Mouse (Mus musculus) E14TG2a.4 (cell line): ENCODE measurements around the gene Gys1.

Experiments
- H3K27me3 ChIP-seq: 2 replicates; pipeline ENCODE4 v1.6.1; 2014; ENCODE audit warnings: low read length, control low read depth; ENCODE audit not compliant: insufficient read depth
- H3K36me3 ChIP-seq: 2 replicates; pipeline ENCODE4 v1.6.1; 2014; ENCODE audit warnings: low read length, control low read depth; ENCODE audit not compliant: insufficient read depth
- H3K4me1 ChIP-seq: replicated peaks from 2 replicates; pipeline ENCODE4 v1.6.1; 2014; ENCODE audit warnings: low read depth, low read length, control low read depth
- H3K4me3 ChIP-seq: replicated peaks from 2 replicates; pipeline ENCODE4 v1.5.1; 2014; ENCODE audit warnings: mild to moderate bottlenecking, low read length
- H3K9me3 ChIP-seq: 2 replicates; pipeline ENCODE4 v1.6.1; 2014; ENCODE audit warnings: low read length, control low read depth
- CTCF ChIP-seq: conservative IDR thresholded peaks from 2 replicates; pipeline ENCODE4 v1.5.1; 2014; ENCODE audit warnings: low read length
- NANOG ChIP-seq: IDR thresholded peaks from 2 replicates; pipeline ENCODE4 v1.6.1; 2014; ENCODE audit warnings: borderline replicate concordance, low read length, mixed read lengths
- POU5F1 ChIP-seq: IDR thresholded peaks from 2 replicates; pipeline ENCODE4 v1.6.1; 2014; ENCODE audit warnings: low read length, borderline replicate concordance

Gys1 gene

DNA sequence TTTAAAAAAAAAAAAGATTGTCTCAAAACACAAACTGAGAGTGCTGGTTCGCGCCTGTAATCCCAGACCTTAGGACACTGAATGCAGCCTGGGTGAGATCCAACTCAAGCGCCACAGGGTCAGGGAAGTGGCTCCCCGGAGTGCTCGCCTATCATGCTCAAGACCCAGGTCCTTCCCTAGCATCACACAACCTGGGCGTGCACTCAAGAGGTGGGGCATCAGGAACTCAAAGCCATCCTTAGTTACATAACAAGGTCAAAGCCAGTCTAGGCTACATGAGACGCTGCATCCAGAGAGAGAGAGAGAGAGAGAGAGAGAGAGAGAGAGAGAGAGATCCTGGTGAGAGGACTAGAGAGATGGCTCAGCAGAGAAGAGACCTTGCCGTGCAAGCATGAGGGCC is 8.1 kb upstream of the Gys1 start:
- peaks cover 100% of the 10 kb centered on the region for H3K36me3 ChIP-seq
- TF ChIP-seq NANOG: no peak
- TF ChIP-seq POU5F1: no peak
- TF ChIP-seq CTCF: no peak
- no peaks in the 10 kb centered on the region for H3K9me3 ChIP-seq
- no peaks in the 10 kb centered on the region for H3K27me3 ChIP-seq
- H3K4me3 ChIP-seq: no peak overlapping the region
- peaks cover 98% of the 10 kb centered on the region for H3K4me1 ChIP-seq

DNA sequence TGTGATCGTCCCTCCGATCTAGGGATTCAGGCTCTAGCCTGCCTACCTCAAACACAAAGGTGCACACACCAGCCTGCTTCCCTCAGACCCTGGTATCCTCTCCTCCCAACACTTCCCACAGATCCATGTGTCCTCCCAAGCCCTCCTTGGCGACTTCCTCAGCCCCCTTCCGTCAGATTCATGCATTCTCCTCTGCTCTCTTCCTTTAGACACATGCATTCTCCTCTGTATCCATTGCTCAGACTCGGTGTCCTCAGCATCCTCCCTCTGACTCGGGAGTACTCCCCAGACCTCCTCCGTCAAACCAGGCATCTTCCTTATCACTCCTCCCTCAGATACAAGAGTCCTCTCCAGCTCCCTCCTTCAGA is 825 bp upstream of the Gys1 start:
- no peak for TF ChIP-seq NANOG
- TF ChIP-seq POU5F1: no peak
- TF ChIP-seq CTCF: no peak
- H3K27me3 ChIP-seq: no peaks in the 10 kb centered on the region
- peak overlapping the region; percentile 96 for H3K4me3 ChIP-seq
- peaks cover 51% of the 10 kb centered on the region for H3K36me3 ChIP-seq
- H3K9me3 ChIP-seq: no peaks in the 10 kb centered on the region
- H3K4me1 ChIP-seq: peaks cover 90% of the 10 kb centered on the region

DNA sequence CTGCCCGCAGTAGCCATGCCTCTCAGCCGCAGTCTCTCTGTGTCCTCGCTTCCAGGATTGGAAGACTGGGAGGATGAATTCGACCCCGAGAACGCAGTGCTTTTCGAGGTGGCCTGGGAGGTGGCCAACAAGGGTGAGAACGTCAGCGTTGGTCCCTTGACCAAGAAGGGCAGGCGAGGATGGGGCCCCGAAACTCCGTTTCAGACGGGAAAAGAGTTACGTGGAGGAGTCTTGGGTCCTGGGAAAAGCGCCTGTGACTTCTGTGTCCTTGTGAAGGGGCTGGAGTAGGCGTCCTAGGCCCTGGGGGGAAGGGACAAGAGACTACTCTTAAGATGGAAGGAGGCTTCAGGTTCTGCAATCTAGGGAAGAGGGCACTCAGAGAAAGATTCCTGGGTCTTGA is 394 bp downstream of the Gys1 start:
- peaks cover 38% of the 10 kb centered on the region for H3K36me3 ChIP-seq
- no peaks in the 10 kb centered on the region for H3K9me3 ChIP-seq
- no peaks in the 10 kb centered on the region for H3K27me3 ChIP-seq
- H3K4me3 ChIP-seq: peak overlapping the region; percentile 82
- H3K4me1 ChIP-seq: peaks cover 89% of the 10 kb centered on the region
- TF ChIP-seq POU5F1: no peak
- TF ChIP-seq CTCF: no peak
- no peak for TF ChIP-seq NANOG

DNA sequence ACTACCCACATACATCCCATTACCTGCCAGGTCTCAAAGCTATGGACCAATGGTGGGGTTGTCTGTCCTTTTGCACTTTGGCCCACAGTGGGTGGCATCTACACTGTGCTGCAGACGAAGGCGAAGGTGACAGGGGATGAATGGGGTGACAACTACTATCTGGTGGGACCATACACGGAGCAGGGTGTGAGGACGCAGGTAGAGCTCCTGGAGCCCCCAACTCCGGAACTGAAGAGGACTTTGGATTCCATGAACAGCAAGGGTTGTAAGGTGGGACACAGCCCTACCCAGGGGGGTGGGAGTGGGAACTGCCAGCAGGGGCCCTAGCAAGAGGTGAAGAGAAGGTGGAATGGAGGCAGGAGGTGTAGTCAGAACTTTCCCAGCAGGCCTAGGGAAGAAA is 1.8 kb downstream of the Gys1 start:
- Histone ChIP-seq H3K9me3 (no peaks in the 10 kb centered on the region), H3K4me3 (peak overlapping the region; percentile 80; the same call in 1 of the 2 replicates), H3K4me1 (peaks cover 82% of the 10 kb centered on the region), H3K27me3 (no peaks in the 10 kb centered on the region), H3K36me3 (peaks cover 25% of the 10 kb centered on the region)
- TF ChIP-seq POU5F1: no peak
- TF ChIP-seq NANOG: no peak
- no peak for TF ChIP-seq CTCF

DNA sequence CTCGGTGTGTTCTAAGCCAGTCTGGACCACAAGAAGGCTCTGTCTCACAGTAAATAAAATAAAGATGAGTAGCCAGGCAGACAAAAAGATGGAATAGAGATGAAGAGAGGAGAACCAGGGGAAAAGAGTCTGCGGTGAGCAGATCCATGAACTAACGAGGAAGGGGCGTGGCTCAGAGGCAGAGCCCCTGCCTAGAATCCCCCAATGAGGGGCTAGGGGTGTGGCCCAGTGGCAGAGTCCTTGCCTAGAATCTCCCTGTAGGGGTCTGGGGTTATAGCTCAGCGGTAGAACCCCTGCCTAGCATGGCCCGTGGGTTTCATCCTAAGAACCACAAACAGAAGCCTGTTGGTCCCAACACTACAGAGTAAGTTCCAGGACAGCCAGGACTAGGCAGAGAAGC is 2.4 kb downstream of the Gys1 start:
- H3K36me3 ChIP-seq: peaks cover 23% of the 10 kb centered on the region
- TF ChIP-seq POU5F1: no peak
- no peak for TF ChIP-seq CTCF
- TF ChIP-seq NANOG: no peak
- peak overlapping the region; percentile 80 for H3K4me3 ChIP-seq
- peaks cover 80% of the 10 kb centered on the region for H3K4me1 ChIP-seq
- no peaks in the 10 kb centered on the region for H3K27me3 ChIP-seq
- no peaks in the 10 kb centered on the region for H3K9me3 ChIP-seq

DNA sequence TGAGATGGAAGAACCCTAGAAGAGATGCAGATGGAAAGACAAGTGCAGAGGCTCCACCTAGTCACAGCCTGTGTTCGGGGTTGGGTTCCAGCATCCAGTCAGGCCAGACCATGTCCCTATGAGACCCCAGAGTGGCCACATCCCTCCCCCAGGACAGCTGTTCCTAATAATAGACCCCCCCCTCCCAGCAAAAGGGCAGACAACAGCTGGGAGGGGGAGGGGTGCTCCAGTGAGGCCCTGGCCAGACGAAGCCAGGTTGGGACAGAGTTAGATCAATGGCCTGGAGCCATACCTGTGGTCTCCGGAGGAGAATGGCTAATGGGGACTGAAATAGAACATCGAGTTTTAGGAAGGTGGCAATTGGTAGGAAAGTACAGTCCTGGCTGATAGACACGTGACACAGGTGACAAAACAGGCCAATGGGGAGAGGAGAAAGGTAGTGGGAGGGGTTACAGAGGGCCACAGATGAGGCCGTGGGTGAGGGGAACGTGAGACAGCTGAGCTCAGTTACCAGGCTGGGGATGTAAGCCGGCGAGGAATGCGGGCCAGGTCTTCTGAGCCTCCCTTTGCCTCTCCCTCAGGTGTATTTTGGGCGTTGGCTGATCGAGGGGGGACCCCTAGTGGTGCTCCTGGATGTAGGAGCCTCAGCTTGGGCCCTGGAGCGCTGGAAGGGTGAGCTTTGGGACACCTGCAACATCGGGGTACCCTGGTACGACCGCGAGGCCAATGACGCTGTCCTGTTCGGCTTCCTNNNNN is 3.1 kb downstream of the Gys1 start, which contains the start of gene Ruvbl2:
TSS of gene Ruvbl2 (minus strand) at position 576 of the 756 bp plus-strand sequence.
- peaks cover 22% of the 10 kb centered on the region for H3K36me3 ChIP-seq
- no peaks in the 10 kb centered on the region for H3K9me3 ChIP-seq
- TF ChIP-seq CTCF (peak; percentile 19; the same call in 1 of the 2 replicates), NANOG (no peak)
- peak within 1 kb of the TSS; percentile 80 for H3K4me3 ChIP-seq
- peaks cover 78% of the 10 kb centered on the region for H3K4me1 ChIP-seq
- no peaks in the 10 kb centered on the region for H3K27me3 ChIP-seq

DNA sequence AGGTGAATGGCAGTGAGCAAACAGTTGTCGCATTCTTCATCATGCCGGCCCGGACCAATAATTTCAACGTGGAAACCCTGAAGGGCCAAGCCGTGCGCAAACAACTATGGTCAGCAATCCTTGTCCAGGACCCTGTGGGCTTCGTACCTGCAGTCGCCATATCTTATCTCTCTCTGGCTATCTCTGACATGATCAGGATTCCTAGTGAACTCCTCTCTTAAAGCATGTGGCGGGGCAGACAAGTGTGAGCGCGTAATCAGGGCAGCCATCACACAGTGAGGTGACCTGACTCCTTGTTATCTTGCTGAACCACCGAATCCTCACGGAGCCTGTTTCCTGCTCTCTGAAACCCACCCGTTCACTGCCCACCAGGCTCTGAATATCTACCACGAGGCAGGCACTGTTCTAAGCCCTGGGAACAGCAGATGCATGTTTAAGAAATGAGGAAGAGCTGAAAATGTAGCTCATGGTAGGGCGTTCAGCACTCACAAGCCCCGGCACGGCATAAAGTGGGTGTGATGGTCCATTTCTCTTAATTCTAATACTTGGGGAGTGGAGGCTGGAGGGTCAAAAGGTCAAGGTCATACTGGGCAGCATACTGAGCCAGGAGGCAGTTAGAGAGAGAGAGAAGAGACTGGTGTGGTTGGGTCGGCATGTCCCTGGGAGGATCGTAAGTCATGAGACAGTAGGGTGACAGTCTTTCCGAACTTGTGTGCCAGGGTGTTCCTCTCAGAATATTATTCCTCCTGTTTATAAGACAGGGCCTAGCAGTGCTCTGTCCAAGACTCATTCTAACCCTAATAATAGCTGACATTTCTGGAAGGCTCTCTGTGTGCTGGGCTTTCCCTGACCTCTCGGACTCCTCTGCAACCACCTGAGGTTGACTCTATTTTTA is 9.1 kb downstream of the Gys1 start:
- Histone ChIP-seq H3K36me3 (peaks cover 55% of the 10 kb centered on the region), H3K4me1 (peaks cover 72% of the 10 kb centered on the region), H3K9me3 (no peaks in the 10 kb centered on the region), H3K4me3 (no peak overlapping the region), H3K27me3 (no peaks in the 10 kb centered on the region)
- no peak for TF ChIP-seq NANOG
- TF ChIP-seq POU5F1: no peak
- TF ChIP-seq CTCF: no peak

DNA sequence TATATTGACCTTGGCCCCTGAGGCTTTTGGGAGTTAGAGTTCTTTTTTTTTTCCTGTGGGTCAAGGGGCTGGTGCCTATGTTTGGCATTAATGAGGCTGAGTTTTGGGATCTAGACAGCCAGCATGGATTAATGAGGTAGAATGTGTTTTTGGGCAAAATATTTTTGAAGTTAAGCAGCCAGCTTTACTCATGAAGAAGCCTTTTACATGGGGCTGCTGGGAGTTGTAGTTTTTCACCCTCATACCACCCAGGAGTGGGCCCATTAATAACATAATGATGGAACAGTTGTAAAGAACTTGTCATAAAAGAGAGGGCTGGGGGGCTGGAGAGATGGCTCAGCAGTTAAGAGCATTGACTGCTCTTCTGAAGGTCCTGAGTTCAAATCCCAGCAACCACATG is 11.9 kb downstream of the Gys1 start:
- Histone ChIP-seq H3K9me3 (no peaks in the 10 kb centered on the region), H3K4me1 (peaks cover 70% of the 10 kb centered on the region), H3K27me3 (no peaks in the 10 kb centered on the region), H3K4me3 (no peak overlapping the region), H3K36me3 (peaks cover 65% of the 10 kb centered on the region)
- TF ChIP-seq NANOG (no peak), CTCF (no peak), POU5F1 (no peak)
